Mouse (Mus musculus) stomach, postnatal 0 days (tissue): ENCODE data around the gene Six2.

Experiments used
- CTCF ChIP-seq: IDR thresholded peaks from 2 replicates; pipeline ENCODE4 v1.5.1; 2016; ENCODE audit warnings: antibody characterized with exemption, low read depth, mild to moderate bottlenecking, moderate library complexity
- EP300 ChIP-seq: optimal IDR thresholded peaks from 2 replicates; pipeline ENCODE3; 2016; ENCODE audit warnings: antibody characterized with exemption

DNA sequence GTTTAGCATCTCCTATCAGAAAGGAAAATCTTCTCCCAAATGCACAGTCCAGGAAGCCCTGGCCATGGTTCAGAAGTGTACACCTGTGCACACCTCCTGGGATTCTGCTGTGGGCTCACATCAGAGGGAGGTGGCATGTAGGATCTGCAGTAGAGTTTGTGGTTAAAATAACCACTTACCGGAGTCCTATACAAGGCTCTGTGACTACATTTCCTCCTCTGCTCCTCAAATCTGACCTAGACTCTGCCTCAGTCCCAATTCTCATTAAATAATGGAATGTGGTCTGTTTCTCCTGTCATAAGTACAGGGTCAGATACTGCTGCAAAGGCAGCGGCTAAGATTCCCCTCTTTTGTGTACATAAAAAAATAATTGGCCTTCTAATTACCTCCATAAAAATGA is 23.9 kb downstream of the Six2 start:
- TF ChIP-seq CTCF (no peak), EP300 (no peak)
